Mouse (Mus musculus): ENCODE measurements around the gene Meis2. TPM values are rescaled to one million over a fixed set of nuclear protein-coding genes. Genes with fewer than 3 reads are reported as not detected.

Meis2 gene
- total and polyA plus RNA-seq, 2 experiments from 2014 or later: 105 to 132 TPM

DNA sequence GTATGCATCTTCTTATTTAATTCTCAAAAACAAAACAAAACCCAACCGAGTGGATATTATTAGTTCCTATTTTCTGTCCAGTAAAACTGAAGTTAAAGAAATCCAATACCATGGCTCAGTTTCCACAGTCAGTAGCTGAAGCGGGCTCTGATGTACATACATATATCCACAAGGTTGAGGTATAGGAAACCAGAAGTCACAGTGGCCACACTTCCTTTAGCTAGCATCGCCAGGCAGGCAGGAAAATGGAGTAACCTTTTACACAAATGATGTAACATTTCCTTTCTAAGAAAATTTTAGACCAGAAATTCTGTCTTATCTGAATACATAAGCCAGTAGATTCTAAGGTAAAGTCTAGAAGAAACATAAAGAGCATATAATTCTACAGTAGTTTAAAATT, 175.6 kb downstream of the Meis2 start:
- WGBS: 90% methylated on average over 3 of the region's 3 CpGs
- H3K4me3 ChIP-seq (ENCODE audit: low read length): no peak overlapping the region
- H3K9me3 ChIP-seq (ENCODE audit: low read length): no peaks in the 10 kb centered on the region
- H3K9ac ChIP-seq (replicated peaks; ENCODE audit: low read length): no peak overlapping the region
- no peaks in the 10 kb centered on the region for H3K36me3 ChIP-seq (ENCODE audit: insufficient read depth, low read length)
- H3K4me1 ChIP-seq (ENCODE audit: insufficient read depth, low read length): peaks cover 2% of the 10 kb centered on the region; the same call in 1 of the 2 replicates
- DNase-seq (ENCODE audit: low spot score) (no peak), ATAC-seq (no peak)
- no peak for TF ChIP-seq CTCF (IDR thresholded peaks at IDR 0.05; ENCODE audit: low read depth)
- no peak overlapping the region for H3K4me2 ChIP-seq (ENCODE audit: low read depth, low read length)
- H3K27ac ChIP-seq: no peak overlapping the region
- no peaks in the 10 kb centered on the region for H3K27me3 ChIP-seq (ENCODE audit: insufficient read depth, low read length)

DNA sequence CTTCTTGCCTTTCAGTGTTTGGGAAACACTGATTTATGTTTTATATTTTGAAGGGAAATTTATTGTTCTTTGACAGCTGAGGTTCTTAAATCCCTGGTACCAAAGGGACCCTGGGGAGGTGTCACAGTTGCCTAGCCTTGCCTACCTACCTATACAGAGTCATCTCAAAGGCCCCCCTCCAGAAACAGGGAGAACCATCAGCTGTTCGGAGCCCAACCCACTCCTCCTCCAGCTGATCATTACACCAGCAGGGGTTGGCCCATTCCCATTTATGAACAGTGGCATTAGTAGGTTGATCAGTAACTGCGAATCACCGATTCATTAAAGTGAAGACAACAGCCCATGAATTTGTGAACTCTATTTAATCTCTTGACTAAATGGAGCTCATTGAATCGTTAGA, 176.4 kb downstream of the Meis2 start:
- TF ChIP-seq CTCF (IDR thresholded peaks at IDR 0.05; ENCODE audit: low read depth): no peak
- no peak overlapping the region for H3K4me2 ChIP-seq (ENCODE audit: low read depth, low read length)
- no peak overlapping the region for H3K27ac ChIP-seq
- ATAC-seq (no peak), DNase-seq (ENCODE audit: low spot score) (no peak)
- H3K36me3 ChIP-seq (ENCODE audit: insufficient read depth, low read length): no peaks in the 10 kb centered on the region
- no peaks in the 10 kb centered on the region for H3K9me3 ChIP-seq (ENCODE audit: low read length)
- WGBS: 72% methylated on average over 4 of the region's 4 CpGs
- H3K4me1 ChIP-seq (ENCODE audit: insufficient read depth, low read length): no peaks in the 10 kb centered on the region
- H3K4me3 ChIP-seq (ENCODE audit: low read length): no peak overlapping the region
- no peaks in the 10 kb centered on the region for H3K27me3 ChIP-seq (ENCODE audit: insufficient read depth, low read length)
- H3K9ac ChIP-seq (replicated peaks; ENCODE audit: low read length): no peak overlapping the region

DNA sequence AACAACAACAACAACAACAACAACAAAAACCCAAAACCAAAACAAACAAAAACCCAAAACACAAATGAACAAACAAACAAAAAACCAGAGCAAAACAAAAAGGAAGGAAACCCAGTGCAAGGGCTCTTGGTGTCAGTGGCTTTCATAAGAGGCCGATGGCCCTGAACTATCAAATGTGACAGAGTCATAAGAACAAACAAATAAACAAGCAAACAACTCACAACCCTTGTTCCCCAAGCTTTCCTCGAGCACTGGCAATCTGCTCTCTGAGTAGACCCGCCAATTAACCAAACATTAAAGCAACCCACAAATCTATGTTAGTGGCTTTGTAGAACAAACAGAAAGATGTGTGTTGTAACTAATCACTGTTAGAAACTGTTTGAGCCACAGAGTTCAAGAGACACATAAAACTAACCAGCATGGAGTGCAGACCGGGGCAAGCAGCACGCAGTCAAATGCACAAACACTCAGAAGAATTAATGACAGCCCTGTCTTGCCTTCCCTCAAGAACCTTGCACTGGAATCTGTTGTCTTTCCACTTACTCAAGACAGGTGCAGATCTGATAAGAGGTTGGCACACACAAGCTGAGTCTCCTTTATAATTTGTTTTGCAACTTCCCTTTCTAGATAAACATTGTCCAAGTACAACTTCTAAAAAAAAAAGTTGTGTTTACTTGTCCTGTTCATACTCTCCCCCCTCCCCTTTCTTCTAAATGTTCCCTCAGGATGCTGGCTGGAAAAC, 177.1 kb downstream of the Meis2 start:
- no peaks in the 10 kb centered on the region for H3K4me1 ChIP-seq (ENCODE audit: insufficient read depth, low read length)
- TF ChIP-seq CTCF (IDR thresholded peaks at IDR 0.05; ENCODE audit: low read depth): no peak
- WGBS: 75% methylated on average over 5 of the region's 5 CpGs
- H3K9ac ChIP-seq (replicated peaks; ENCODE audit: low read length): no peak overlapping the region
- ATAC-seq: no peak
- no peak for DNase-seq (ENCODE audit: low spot score)
- no peaks in the 10 kb centered on the region for H3K36me3 ChIP-seq (ENCODE audit: insufficient read depth, low read length)
- H3K4me3 ChIP-seq (ENCODE audit: low read length): no peak overlapping the region
- H3K27ac ChIP-seq: no peak overlapping the region
- no peaks in the 10 kb centered on the region for H3K27me3 ChIP-seq (ENCODE audit: insufficient read depth, low read length)
- no peak overlapping the region for H3K4me2 ChIP-seq (ENCODE audit: low read depth, low read length)
- H3K9me3 ChIP-seq (ENCODE audit: low read length): no peaks in the 10 kb centered on the region

GRCm38 (mm10) chr2:115887631-115888030, 178.0 kb downstream of the Meis2 start:
- ATAC-seq (no peak), DNase-seq (ENCODE audit: low spot score) (no peak)
- Histone ChIP-seq H3K4me1 (ENCODE audit: insufficient read depth, low read length) (no peaks in the 10 kb centered on the region), H3K27ac (no peak overlapping the region), H3K4me2 (ENCODE audit: low read depth, low read length) (no peak overlapping the region), H3K9me3 (ENCODE audit: low read length) (no peaks in the 10 kb centered on the region), H3K9ac (replicated peaks; ENCODE audit: low read length) (no peak overlapping the region), H3K27me3 (ENCODE audit: insufficient read depth, low read length) (no peaks in the 10 kb centered on the region), H3K36me3 (ENCODE audit: insufficient read depth, low read length) (no peaks in the 10 kb centered on the region), H3K4me3 (ENCODE audit: low read length) (no peak overlapping the region)
- WGBS: 48% methylated on average over 1 of the region's 1 CpGs
- TF ChIP-seq CTCF (IDR thresholded peaks at IDR 0.05; ENCODE audit: low read depth): no peak

DNA sequence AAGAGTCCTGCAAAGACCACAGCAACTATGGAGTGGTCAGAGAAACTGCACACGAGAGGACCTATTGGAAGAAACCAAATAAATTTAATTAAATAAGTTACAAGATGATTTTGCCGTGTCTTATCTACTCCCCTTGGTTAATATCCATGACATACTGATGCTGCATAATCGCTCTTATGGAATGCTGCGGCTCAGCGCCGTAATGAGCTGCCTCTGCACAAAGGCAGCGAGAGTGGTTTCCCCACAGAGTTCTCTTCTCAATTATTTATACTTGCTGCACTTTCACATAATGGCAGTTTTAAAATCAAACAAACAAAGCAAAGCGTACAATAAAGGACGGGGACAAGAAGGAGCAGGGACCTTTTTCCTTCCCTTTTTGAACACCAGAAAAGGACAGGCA, 181.5 kb downstream of the Meis2 start:
- Histone ChIP-seq H3K4me1 (ENCODE audit: insufficient read depth, low read length) (no peaks in the 10 kb centered on the region), H3K9me3 (ENCODE audit: low read length) (no peaks in the 10 kb centered on the region), H3K9ac (replicated peaks; ENCODE audit: low read length) (no peak overlapping the region), H3K4me2 (ENCODE audit: low read depth, low read length) (peak overlapping the region; percentile 23; the same call in 1 of the 2 replicates), H3K36me3 (ENCODE audit: insufficient read depth, low read length) (no peaks in the 10 kb centered on the region), H3K27ac (no peak overlapping the region), H3K27me3 (ENCODE audit: insufficient read depth, low read length) (no peaks in the 10 kb centered on the region), H3K4me3 (ENCODE audit: low read length) (no peak overlapping the region)
- DNase-seq (ENCODE audit: low spot score) (peak; percentile 46), ATAC-seq (0 out of 2 replicates have a peak, but pooled peaks have one; percentile 51)
- 19% methylated on average over 9 of the region's 9 CpGs for WGBS
- TF ChIP-seq CTCF (IDR thresholded peaks at IDR 0.05; ENCODE audit: low read depth): no peak

GRCm38 (mm10) chr2:115883520-115883919, 182.1 kb downstream of the Meis2 start:
- Histone ChIP-seq H3K9ac (replicated peaks; ENCODE audit: low read length) (no peak overlapping the region), H3K27ac (no peak overlapping the region), H3K36me3 (ENCODE audit: insufficient read depth, low read length) (no peaks in the 10 kb centered on the region), H3K4me2 (ENCODE audit: low read depth, low read length) (no peak overlapping the region), H3K4me1 (ENCODE audit: insufficient read depth, low read length) (no peaks in the 10 kb centered on the region), H3K9me3 (ENCODE audit: low read length) (no peaks in the 10 kb centered on the region), H3K4me3 (ENCODE audit: low read length) (no peak overlapping the region), H3K27me3 (ENCODE audit: insufficient read depth, low read length) (no peaks in the 10 kb centered on the region)
- 49% methylated on average over 10 of the region's 10 CpGs for WGBS
- ATAC-seq (no peak), DNase-seq (ENCODE audit: low spot score) (no peak)
- no peak for TF ChIP-seq CTCF (IDR thresholded peaks at IDR 0.05; ENCODE audit: low read depth)

DNA sequence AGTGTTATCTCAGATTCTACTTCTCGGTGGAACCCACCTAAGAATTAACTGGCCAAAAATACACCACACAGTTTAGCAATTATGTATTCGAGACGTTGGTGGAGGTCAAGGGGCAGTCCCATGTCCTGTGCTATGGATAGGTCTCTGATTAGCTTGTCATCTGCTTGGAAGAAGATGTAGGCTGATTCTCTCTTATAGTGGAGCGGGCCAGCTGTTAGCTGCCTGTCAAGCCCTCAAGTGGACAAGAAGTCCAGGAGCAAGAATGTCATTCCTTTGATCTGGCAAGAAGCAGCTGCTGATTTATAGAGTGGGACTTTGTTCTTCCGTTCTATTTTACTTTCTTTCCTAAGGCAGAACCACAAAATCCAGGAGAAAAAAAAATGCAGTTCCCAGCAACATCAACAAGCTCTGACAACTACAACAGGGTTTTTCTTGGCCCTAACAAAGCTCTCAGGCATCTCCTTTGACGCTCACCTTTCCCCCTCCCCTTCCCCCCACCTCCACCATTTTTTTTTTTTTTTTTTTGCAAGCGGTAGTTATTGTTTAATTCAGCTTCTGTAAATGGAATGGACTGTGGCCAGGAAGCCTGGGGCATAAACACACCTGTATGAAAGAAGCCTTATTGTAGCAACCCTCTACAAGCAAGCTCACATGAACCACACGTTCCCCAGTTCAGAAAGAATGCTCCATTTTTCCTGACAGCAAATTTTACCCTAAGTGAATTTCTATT, 189.7 kb downstream of the Meis2 start:
- Histone ChIP-seq H3K9me3 (ENCODE audit: low read length) (no peaks in the 10 kb centered on the region), H3K27ac (no peak overlapping the region), H3K36me3 (ENCODE audit: insufficient read depth, low read length) (no peaks in the 10 kb centered on the region), H3K27me3 (ENCODE audit: insufficient read depth, low read length) (no peaks in the 10 kb centered on the region), H3K4me1 (ENCODE audit: insufficient read depth, low read length) (no peaks in the 10 kb centered on the region), H3K9ac (replicated peaks; ENCODE audit: low read length) (no peak overlapping the region), H3K4me2 (ENCODE audit: low read depth, low read length) (no peak overlapping the region), H3K4me3 (ENCODE audit: low read length) (no peak overlapping the region)
- 68% methylated on average over 8 of the region's 8 CpGs for WGBS
- no peak for TF ChIP-seq CTCF (IDR thresholded peaks at IDR 0.05; ENCODE audit: low read depth)
- ATAC-seq (no peak), DNase-seq (ENCODE audit: low spot score) (no peak)
